ENCODE assay signal across 28 mouse cellular contexts in genomic region chrX:48082364-48082763, GRCm38 (mm10). TPM values are rescaled to one million over a fixed set of nuclear protein-coding genes. Genes with fewer than 3 reads are reported as not detected.
DNase-seq lines count a peak whose midpoint lies in the region; ATAC-seq and TF ChIP-seq lines count a peak whose summit lies in the region.
"Had no signal": no experiment of that assay in that cellular context is flagged by ENCODE, and none has a peak within 500 bp of the region (broad histone marks: within the 10 kb centered on the region; RNA-seq: fewer than 3 reads in every experiment).

No protein-coding gene starts in this region.

- H3K36me3 ChIP-seq in lung, embryonic 14.5 days (ENCODE audit: insufficient read depth): no peaks in the 10 kb centered on the region
- H3K36me3 ChIP-seq: embryonic facial prominence, embryonic 13.5 days; forebrain, embryonic 12.5 days; G1E; hindbrain, embryonic 13.5 days; limb, embryonic 13.5 days; midbrain, embryonic 12.5 days had no signal

- 45% methylated on average over 5 of the region's 5 CpGs for WGBS in lung, embryonic 14.5 days

- no peak overlapping the region for H3K27ac ChIP-seq in lung, embryonic 14.5 days (ENCODE audit: low read depth)
- H3K27ac ChIP-seq: embryonic facial prominence, embryonic 13.5 days; forebrain, embryonic 12.5 days; hindbrain, embryonic 13.5 days; limb, embryonic 13.5 days; midbrain, embryonic 12.5 days had no signal

- no peak overlapping the region for H3K4me2 ChIP-seq in lung, embryonic 14.5 days
- H3K4me2 ChIP-seq: embryonic facial prominence, embryonic 13.5 days; forebrain, embryonic 12.5 days; heart, embryonic 11.5 days; hindbrain, embryonic 13.5 days; limb, embryonic 13.5 days; liver, embryonic 11.5 days; midbrain, embryonic 12.5 days had no signal

- no peaks in the 10 kb centered on the region for H3K4me1 ChIP-seq in lung, embryonic 14.5 days (ENCODE audit: insufficient read depth)
- H3K4me1 ChIP-seq: embryonic facial prominence, embryonic 13.5 days; forebrain, embryonic 12.5 days; hindbrain, embryonic 13.5 days; limb, embryonic 13.5 days; megakaryocyte, embryonic 14.5 days; midbrain, embryonic 12.5 days had no signal

- H3K27me3 ChIP-seq in lung, embryonic 14.5 days (ENCODE audit: insufficient read depth, low read length): no peaks in the 10 kb centered on the region
- H3K27me3 ChIP-seq: embryonic facial prominence, embryonic 13.5 days; forebrain, embryonic 12.5 days; limb, embryonic 13.5 days had no signal

- no peaks in the 10 kb centered on the region for H3K9me3 ChIP-seq in lung, embryonic 14.5 days (ENCODE audit: low read depth, low read length)
- H3K9me3 ChIP-seq: embryonic facial prominence, embryonic 13.5 days; forebrain, embryonic 12.5 days; G1E; hindbrain, embryonic 13.5 days; limb, embryonic 13.5 days; megakaryocyte, embryonic 14.5 days; midbrain, embryonic 12.5 days had no signal

- ATAC-seq in lung, embryonic 14.5 days (ENCODE audit: insufficient read depth): no peak

- H3K4me3 ChIP-seq in lung, embryonic 14.5 days (ENCODE audit: low read depth, low read length): no peak overlapping the region
- H3K4me3 ChIP-seq: embryonic facial prominence, embryonic 13.5 days; erythroblast, embryonic 14.5 days; forebrain, embryonic 12.5 days; hindbrain, embryonic 13.5 days; limb, embryonic 13.5 days; megakaryocyte, embryonic 14.5 days; midbrain, embryonic 12.5 days had no signal

- DNase-seq in adrenal gland, postnatal 36 days: peak; percentile 15 to 32
- no peak for DNase-seq in adrenal gland, adult 18-20 months (ENCODE audit: low spot score in 2 of 2)
- DNase-seq in lung, embryonic 14.5 days: peak; percentile 13
- no peak for DNase-seq in lung, postnatal 4 days
- DNase-seq in 3T3-L1 (ENCODE audit: low read depth, low spot score): peak; percentile 56
- peak; percentile 52 for DNase-seq in NIH3T3 (ENCODE audit: low read depth)
- no peak for DNase-seq in embryo, embryonic 11 days
- no peak for DNase-seq in right cerebral cortex, postnatal 36 days (ENCODE audit: low spot score in 2 of 2)
- DNase-seq: cerebellum, adult 11 months; cerebellum, adult 9-10 months; cerebellum, postnatal 36 days; gastrocnemius, postnatal 14 days; heart, adult 18-20 months; heart, postnatal 36 days; kidney, adult 11 months; kidney, postnatal 36 days; lung, postnatal 36 days had no signal

- H3K9ac ChIP-seq in lung, embryonic 14.5 days: no peak overlapping the region
- H3K9ac ChIP-seq: embryonic facial prominence, embryonic 13.5 days; forebrain, embryonic 12.5 days; hindbrain, embryonic 13.5 days; limb, embryonic 13.5 days; midbrain, embryonic 12.5 days had no signal

- no peak for TF ChIP-seq CTCF in lung, embryonic 14.5 days (IDR thresholded peaks at IDR 0.05; ENCODE audit: low read depth)

RNA-seq across cellular contexts. Expression of gene Xpnpep2, which starts 26.2 kb away (rescaled TPM):
- total RNA-seq in adrenal gland, postnatal 36 days (2021): 1 to 10 TPM; 1.3 to 1.8 TPM
- 1 to 10 TPM; 1.4 to 3.7 TPM for total RNA-seq in adrenal gland, adult 18-20 months (2021)
- 1.3 and 1.5 TPM in 2 replicates for polyA plus RNA-seq in lung, embryonic 14.5 days (2014; fragmentation: Nextera tagmentation; extraction: Ambion mirVana)
- polyA plus RNA-seq: erythroblast, embryonic 14.5 days; liver, embryonic 16.5 days had no signal

RNA-seq across cellular contexts. Expression of gene Apln, which starts 47.7 kb away (rescaled TPM):
- 1 to 10 TPM; 2.7 to 7.6 TPM for total RNA-seq in adrenal gland, postnatal 36 days (2021)
- total RNA-seq in adrenal gland, adult 18-20 months (2021): 10 to 100 TPM in 1 of 2 experiments, 1 to 10 TPM in 1; 1.5 to 23.2 TPM
- polyA plus RNA-seq in lung, embryonic 14.5 days (2014; fragmentation: Nextera tagmentation; extraction: Ambion mirVana): 15.7 and 16.2 TPM in 2 replicates
- polyA plus RNA-seq: erythroblast, embryonic 14.5 days had no signal

Comparison
In these comparisons a context has a peak if more than half of its experiments do, and no peak if none do; other contexts are left out.
1. DNase-seq: peak in adrenal gland, postnatal 36 days (2 of 2), lung, embryonic 14.5 days (single experiment), 3T3-L1 (single experiment) and NIH3T3 (single experiment); none in adrenal gland, adult 18-20 months (0 of 2), lung, postnatal 4 days (0 of 2), embryo, embryonic 11 days (single experiment) and right cerebral cortex, postnatal 36 days (0 of 2).